20 mouse cellular contexts compared by ENCODE assay signal in genomic region chr11:69711082-69711481, GRCm38 (mm10). TPM values are rescaled to one million over a fixed set of nuclear protein-coding genes. Genes with fewer than 3 reads are reported as not detected.
"Had no signal": no experiment of that assay in that cellular context is flagged by ENCODE, and none has a peak within 500 bp of the region (broad histone marks: within the 10 kb centered on the region; RNA-seq: fewer than 3 reads in every experiment).

No protein-coding gene starts in this region.

- H3K4me3 ChIP-seq: midbrain, embryonic 10.5 days; myocyte; neural tube, embryonic 13.5 days; neural tube, embryonic 15.5 days had no signal

- H3K4me2 ChIP-seq: lung, embryonic 14.5 days; neural tube, embryonic 13.5 days; neural tube, embryonic 15.5 days had no signal

- H3K9ac ChIP-seq: lung, embryonic 14.5 days; neural tube, embryonic 13.5 days; neural tube, embryonic 15.5 days had no signal

- ATAC-seq: midbrain, embryonic 16.5 days had no signal

- H3K36me3 ChIP-seq: midbrain, embryonic 10.5 days; neural tube, embryonic 13.5 days; neural tube, embryonic 15.5 days had no signal

- DNase-seq: lung, adult 18-20 months; lung, embryonic 14.5 days; lung, postnatal 10 days; lung, postnatal 4 days; midbrain, embryonic 14.5 days; retina, postnatal 1 day; right cerebral cortex, adult 18-20 months; right cerebral cortex, postnatal 25 days; right cerebral cortex, postnatal 4 days; spleen, adult 18-20 months; thymus, adult 18-20 months; thymus, postnatal 14 days; thymus, postnatal 36 days had no signal

- H3K9me3 ChIP-seq: midbrain, embryonic 10.5 days; neural tube, embryonic 13.5 days; neural tube, embryonic 15.5 days had no signal

- H3K27ac ChIP-seq: midbrain, embryonic 10.5 days; neural tube, embryonic 13.5 days; neural tube, embryonic 15.5 days had no signal

- H3K4me1 ChIP-seq: neural tube, embryonic 13.5 days had no signal

- H3K27me3 ChIP-seq: neural tube, embryonic 13.5 days; neural tube, embryonic 15.5 days had no signal

RNA-seq across cellular contexts. Expression of gene Tnfsf13, which starts 25.5 kb away (rescaled TPM):
- polyA plus RNA-seq: neural tube, embryonic 11.5 days; stomach, embryonic 14.5 days had no signal
